In the genomic region with DNA sequence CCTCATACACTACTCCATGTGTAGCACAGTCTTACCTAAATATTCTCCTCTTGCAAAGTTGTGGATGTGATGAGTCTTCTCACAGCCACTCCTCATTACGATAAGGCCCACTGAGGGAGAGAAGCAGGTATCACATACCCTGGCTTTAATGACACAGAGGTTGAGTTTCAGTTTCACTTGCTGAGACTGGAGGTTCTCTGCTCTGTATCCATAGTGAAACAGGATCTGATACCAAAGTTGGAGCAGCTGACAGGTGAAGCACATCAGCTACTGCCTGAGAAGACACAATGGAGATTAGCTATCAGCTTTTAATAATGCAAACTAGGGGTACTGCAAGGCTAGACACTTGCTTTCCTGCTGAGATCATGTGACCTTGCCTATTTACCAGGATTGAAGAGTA, we compare ENCODE assay signal across 22 mouse cellular contexts.
"Had no signal": no experiment of that assay in that cellular context is flagged by ENCODE, and none has a peak within 500 bp of the region (broad histone marks: within the 10 kb centered on the region; RNA-seq: fewer than 3 reads in every experiment).

No protein-coding gene starts in this region.

- H3K4me3 ChIP-seq: gastrocnemius, adult 2 months; heart, embryonic 10.5 days; heart, embryonic 12.5 days; hindbrain, embryonic 13.5 days; hindbrain, embryonic 15.5 days; limb, embryonic 13.5 days; limb, embryonic 15.5 days; liver, embryonic 12.5 days had no signal

- H3K4me2 ChIP-seq: heart, embryonic 12.5 days; hindbrain, embryonic 13.5 days; hindbrain, embryonic 15.5 days; limb, embryonic 13.5 days; limb, embryonic 15.5 days; liver, embryonic 12.5 days had no signal

- H3K4me1 ChIP-seq: heart, embryonic 10.5 days; heart, embryonic 12.5 days; hindbrain, embryonic 13.5 days; hindbrain, embryonic 15.5 days; limb, embryonic 13.5 days; limb, embryonic 15.5 days; liver, embryonic 12.5 days had no signal

- H3K9ac ChIP-seq: heart, embryonic 12.5 days; hindbrain, embryonic 13.5 days; hindbrain, embryonic 15.5 days; limb, embryonic 13.5 days; limb, embryonic 15.5 days; liver, embryonic 12.5 days; liver, embryonic 14.5 days had no signal

- DNase-seq: gastrocnemius, adult 2 months; gastrocnemius, postnatal 10 days; gastrocnemius, postnatal 25 days; heart, adult 18-20 months; heart, postnatal 10 days; heart, postnatal 36 days; kidney, adult 11 months; kidney, adult 8-10 months; kidney, postnatal 10 days; layer of hippocampus, adult 9-11 months; layer of hippocampus, postnatal 36 days; left cerebral cortex, postnatal 4 days had no signal

- H3K27ac ChIP-seq: gastrocnemius, adult 2 months; heart, embryonic 10.5 days; hindbrain, embryonic 13.5 days; hindbrain, embryonic 15.5 days; hindbrain, postnatal 0 days; limb, embryonic 13.5 days; limb, embryonic 15.5 days; liver, embryonic 12.5 days; liver, embryonic 14.5 days had no signal

- H3K36me3 ChIP-seq: heart, embryonic 10.5 days; heart, embryonic 12.5 days; hindbrain, embryonic 13.5 days; hindbrain, embryonic 15.5 days; limb, embryonic 13.5 days; limb, embryonic 15.5 days; liver, embryonic 12.5 days had no signal

- ATAC-seq: hindbrain, postnatal 0 days; intestine, embryonic 16.5 days; liver, embryonic 12.5 days had no signal

- H3K27me3 ChIP-seq: heart, embryonic 12.5 days; hindbrain, embryonic 13.5 days; hindbrain, embryonic 15.5 days; limb, embryonic 13.5 days; limb, embryonic 15.5 days; liver, embryonic 12.5 days had no signal

- H3K9me3 ChIP-seq: heart, embryonic 10.5 days; heart, embryonic 12.5 days; hindbrain, embryonic 13.5 days; hindbrain, embryonic 15.5 days; limb, embryonic 13.5 days; limb, embryonic 15.5 days; liver, embryonic 12.5 days had no signal
